Mouse (Mus musculus) testis, adult 2 months (tissue): ENCODE data around the gene Neurl2. TPM values are rescaled to one million over a fixed set of nuclear protein-coding genes. Genes with fewer than 3 reads are reported as not detected.

Experiments used
- H3K27ac ChIP-seq: fragments of 200-500 bp; 2 replicates; pipeline ENCODE4 v1.5.1; 2012; ENCODE audit warnings: low read depth, low read length; ENCODE audit not compliant: control insufficient read depth, insufficient read depth
- H3K27me3 ChIP-seq: fragments of 200-500 bp; 2 replicates; pipeline ENCODE4 v1.6.1; 2012; ENCODE audit warnings: mild to moderate bottlenecking, low read length, moderate library complexity; ENCODE audit not compliant: control insufficient read depth, insufficient read depth
- H3K36me3 ChIP-seq: fragments of 200-500 bp; 2 replicates; pipeline ENCODE4 v1.6.1; 2012; ENCODE audit warnings: mild to moderate bottlenecking, low read length; ENCODE audit not compliant: control insufficient read depth, insufficient read depth
- H3K4me1 ChIP-seq: fragments of 200-500 bp; 2 replicates; pipeline ENCODE4 v1.6.1; 2012; ENCODE audit warnings: low read length; ENCODE audit not compliant: control insufficient read depth, insufficient read depth
- H3K4me3 ChIP-seq: fragments of 200-500 bp; 2 replicates; pipeline ENCODE4 v1.5.1; 2012; ENCODE audit warnings: low read depth, mild to moderate bottlenecking, low read length, moderate library complexity, mixed read lengths; ENCODE audit not compliant: control insufficient read depth
- CTCF ChIP-seq: fragments of 200-500 bp; IDR thresholded peaks from 2 replicates; pipeline ENCODE4 v1.5.1; 2012; ENCODE audit warnings: low read depth, mild to moderate bottlenecking, inconsistent platforms, low read length, moderate library complexity; ENCODE audit not compliant: control insufficient read depth, insufficient read depth, insufficient replicate concordance
- POLR2A ChIP-seq: fragments of 200-500 bp; IDR thresholded peaks from 2 replicates; pipeline ENCODE4 v1.6.1; 2012; ENCODE audit warnings: low read depth, mild to moderate bottlenecking, inconsistent platforms, low read length, moderate library complexity; ENCODE audit not compliant: control insufficient read depth
- polyA plus RNA-seq: library from polyadenylated mRNA; depleted of rRNA; stranded (reverse); fragments of >200 nt; gene quantifications from 2 replicates; pipeline ENCODE4 v1.2.3, GENCODE M21; 2012

The Neurl2 gene
- polyA plus RNA-seq, 1 experiment: 1.2 TPM

GRCm38 (mm10) chr2:164795868-164796267 is 37.4 kb downstream of the Neurl2 start:
- H3K4me1 ChIP-seq: peaks cover 5% of the 10 kb centered on the region
- TF ChIP-seq POLR2A (no peak), CTCF (no peak)
- H3K4me3 ChIP-seq: no peak overlapping the region
- H3K36me3 ChIP-seq: peaks cover 4% of the 10 kb centered on the region
- no peaks in the 10 kb centered on the region for H3K27me3 ChIP-seq
- H3K27ac ChIP-seq: no peak overlapping the region

DNA sequence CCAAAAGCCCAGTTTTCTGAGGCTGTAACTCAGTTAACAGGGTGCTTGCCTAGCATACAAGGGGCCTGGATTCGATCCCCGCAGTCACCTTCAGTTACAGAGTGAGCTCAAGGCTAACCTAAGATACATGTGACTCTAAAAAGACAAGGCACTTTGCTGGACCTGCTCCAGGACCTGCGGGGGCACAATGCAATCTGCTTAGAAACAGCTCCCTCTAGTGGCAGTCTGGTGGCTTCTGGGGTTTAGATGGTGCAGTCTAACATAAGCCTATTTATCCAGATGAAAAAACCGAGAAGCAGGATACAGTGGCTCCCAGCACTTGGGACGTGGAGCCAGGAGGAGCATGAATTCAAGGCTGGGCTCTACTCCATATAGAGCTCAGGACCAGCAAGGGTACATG is 39.0 kb downstream of the Neurl2 start:
- peaks cover 4% of the 10 kb centered on the region for H3K36me3 ChIP-seq
- H3K27me3 ChIP-seq: no peaks in the 10 kb centered on the region
- no peak for TF ChIP-seq POLR2A
- peak; percentile 67; the same call in 1 of the 2 replicates for TF ChIP-seq CTCF

GRCm38 (mm10) chr2:164793772-164794171 is 39.5 kb downstream of the Neurl2 start:
- Histone ChIP-seq H3K4me1 (peaks cover 5% of the 10 kb centered on the region), H3K27ac (peak overlapping the region; percentile 63), H3K27me3 (no peaks in the 10 kb centered on the region), H3K4me3 (no peak overlapping the region), H3K36me3 (peaks cover 4% of the 10 kb centered on the region)
- TF ChIP-seq CTCF (no peak), POLR2A (no peak)

More for the DNA sequence above, 39.0 kb downstream of the Neurl2 start:
- Histone ChIP-seq H3K4me3 (no peak overlapping the region), H3K4me1 (peaks cover 5% of the 10 kb centered on the region), H3K27ac (no peak overlapping the region)

- Histone ChIP-seq H3K36me3 (peaks cover 4% of the 10 kb centered on the region), H3K27ac (peak overlapping the region; percentile 21), H3K27me3 (no peaks in the 10 kb centered on the region), H3K4me3 (no peak overlapping the region), H3K4me1 (peaks cover 5% of the 10 kb centered on the region)
- peak; percentile 60; the same call in 1 of the 2 replicates for TF ChIP-seq CTCF
- TF ChIP-seq POLR2A: no peak
These were observed 40.0 kb downstream of the Neurl2 start for GRCm38 (mm10) chr2:164793236-164793635.

GRCm38 (mm10) chr2:164792400-164793190 is 40.7 kb downstream of the Neurl2 start:
- no peaks in the 10 kb centered on the region for H3K27me3 ChIP-seq
- peak overlapping the region; percentile 45 for H3K27ac ChIP-seq
- peaks cover 4% of the 10 kb centered on the region for H3K36me3 ChIP-seq
- H3K4me1 ChIP-seq: peaks cover 5% of the 10 kb centered on the region
- H3K4me3 ChIP-seq: no peak overlapping the region
- no peak for TF ChIP-seq POLR2A
- no peak for TF ChIP-seq CTCF

DNA sequence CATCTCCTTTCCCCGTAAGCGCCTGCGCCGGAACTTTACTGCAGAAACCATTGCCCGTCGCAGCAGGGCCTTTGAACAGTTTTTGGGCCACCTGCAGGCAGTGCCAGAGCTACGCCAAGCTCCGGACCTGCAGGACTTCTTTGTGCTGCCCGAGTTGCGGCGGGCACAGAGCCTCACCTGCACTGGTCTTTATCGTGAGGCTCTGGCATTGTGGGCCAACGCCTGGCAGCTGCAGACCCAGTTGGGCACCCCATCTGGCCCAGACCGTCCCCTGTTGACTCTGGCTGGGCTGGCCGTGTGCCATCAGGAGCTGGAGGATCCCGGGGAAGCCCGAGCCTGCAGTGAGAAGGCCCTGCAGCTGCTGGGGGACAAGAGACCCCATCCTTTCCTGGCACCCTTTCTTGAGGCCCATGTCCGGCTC is 41.4 kb downstream of the Neurl2 start:
- Histone ChIP-seq H3K36me3 (peaks cover 4% of the 10 kb centered on the region), H3K4me3 (no peak overlapping the region), H3K4me1 (peaks cover 8% of the 10 kb centered on the region), H3K27me3 (no peaks in the 10 kb centered on the region), H3K27ac (peak overlapping the region; percentile 45)
- TF ChIP-seq POLR2A (no peak), CTCF (no peak)

DNA sequence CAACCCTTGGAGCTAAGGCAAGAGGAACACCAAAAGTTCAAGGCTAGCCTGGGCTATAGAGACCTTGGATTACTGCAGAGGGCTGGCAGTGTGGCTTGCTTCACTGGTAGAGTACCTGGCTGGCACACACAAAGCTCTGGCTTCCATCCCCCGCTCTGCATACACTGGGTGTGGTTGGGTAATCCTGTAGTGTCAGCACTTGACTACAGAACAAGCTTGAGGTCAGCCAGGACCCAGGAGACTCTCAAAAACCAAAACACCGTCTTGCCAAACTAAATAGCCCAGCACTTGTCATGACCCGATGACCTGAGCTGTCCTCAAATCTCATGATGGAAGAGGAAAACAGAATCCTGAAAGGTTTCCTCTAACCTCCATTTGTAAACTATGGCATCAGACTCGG is 42.8 kb downstream of the Neurl2 start:
- Histone ChIP-seq H3K4me1 (peaks cover 19% of the 10 kb centered on the region), H3K27me3 (no peaks in the 10 kb centered on the region), H3K36me3 (peaks cover 4% of the 10 kb centered on the region), H3K4me3 (no peak overlapping the region), H3K27ac (no peak overlapping the region)
- TF ChIP-seq POLR2A: no peak
- TF ChIP-seq CTCF: no peak

- H3K27me3 ChIP-seq: no peaks in the 10 kb centered on the region
These were observed 44.8 kb downstream of the Neurl2 start for GRCm38 (mm10) chr2:164788411-164788810.

More at GRCm38 (mm10) chr2:164788411-164788810, 44.8 kb downstream of the Neurl2 start:
- Histone ChIP-seq H3K27ac (no peak overlapping the region), H3K4me1 (peaks cover 25% of the 10 kb centered on the region), H3K36me3 (peaks cover 2% of the 10 kb centered on the region; the same call in 1 of the 2 replicates), H3K4me3 (no peak overlapping the region)
- no peak for TF ChIP-seq CTCF
- TF ChIP-seq POLR2A: no peak
